Mouse (Mus musculus): ENCODE data around the gene Ctbp2. TPM values are rescaled to one million over a fixed set of nuclear protein-coding genes. Genes with fewer than 3 reads are reported as not detected.

The Ctbp2 gene
- total RNA-seq, 2 experiments from 2014 or later: 53.0 to 60.3 TPM

- no peak for DNase-seq (ENCODE audit: low spot score in 2 of 2)
These were observed 34.4 kb downstream of the Ctbp2 start for GRCm38 (mm10) chr7:133089621-133090260.

DNA sequence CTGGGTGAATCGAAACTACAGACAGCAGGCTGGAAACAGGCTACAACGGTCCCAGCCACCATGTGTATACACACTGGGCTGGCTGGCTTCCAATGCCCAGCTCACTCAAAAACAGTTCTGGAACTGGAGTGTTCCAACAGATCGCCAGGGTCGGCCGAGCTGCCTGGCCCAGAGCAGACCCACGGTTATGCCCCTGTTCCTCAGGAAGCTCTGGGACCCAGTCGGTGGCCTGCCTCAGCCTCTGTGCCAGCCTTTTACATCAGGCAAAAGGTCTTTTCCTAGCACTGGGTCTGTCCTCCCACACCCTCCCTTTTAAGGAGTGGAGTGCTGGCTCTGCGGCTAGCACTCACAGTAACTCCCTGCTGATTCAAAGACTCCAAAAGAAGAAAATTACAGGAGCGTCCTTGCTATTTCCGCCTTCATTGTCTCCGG, 35.3 kb downstream of the Ctbp2 start:
- peak; percentile 59 to 60 for DNase-seq (ENCODE audit: low spot score in 2 of 2)

DNA sequence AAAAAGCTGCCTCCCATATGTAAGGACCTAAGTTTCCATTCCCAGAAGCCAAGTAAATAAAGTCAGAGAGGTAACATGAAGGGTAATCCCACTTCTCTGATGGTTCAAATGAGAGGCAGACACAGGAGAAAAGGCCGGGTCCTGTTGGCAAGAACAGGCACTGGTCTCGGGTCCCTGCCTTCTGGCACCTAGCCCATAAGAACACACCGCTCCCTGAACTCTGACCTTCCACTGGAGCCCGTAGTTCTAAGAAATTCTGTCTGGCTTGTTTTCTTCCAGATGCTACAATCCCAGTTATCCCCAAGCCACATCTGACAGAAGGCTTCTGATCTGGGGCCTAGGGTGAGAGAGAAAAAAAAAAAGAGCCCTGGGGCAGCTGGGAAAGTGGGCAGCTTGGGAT, 35.7 kb downstream of the Ctbp2 start:
- DNase-seq (ENCODE audit: low spot score in 2 of 2): no peak

DNA sequence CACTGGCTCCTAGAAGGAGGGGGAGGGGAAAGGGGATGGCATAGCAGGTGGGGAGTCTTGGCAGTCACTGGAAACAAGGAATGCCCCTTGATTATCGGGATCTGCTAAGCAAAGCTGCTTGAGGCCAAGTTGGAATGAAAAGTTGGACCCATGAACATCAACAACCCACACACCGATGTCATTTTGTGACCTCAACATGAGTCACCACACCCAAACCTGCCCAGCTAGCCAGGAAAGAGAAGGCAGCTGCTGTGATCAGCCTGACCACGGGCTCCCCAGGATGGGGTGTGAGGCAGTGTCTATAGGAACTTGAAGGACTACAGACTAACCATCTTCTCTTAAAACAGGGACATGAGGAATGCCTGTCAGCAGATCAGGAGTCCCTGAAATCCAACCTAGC, 38.7 kb downstream of the Ctbp2 start:
- no peak for DNase-seq (ENCODE audit: low spot score in 2 of 2)

DNA sequence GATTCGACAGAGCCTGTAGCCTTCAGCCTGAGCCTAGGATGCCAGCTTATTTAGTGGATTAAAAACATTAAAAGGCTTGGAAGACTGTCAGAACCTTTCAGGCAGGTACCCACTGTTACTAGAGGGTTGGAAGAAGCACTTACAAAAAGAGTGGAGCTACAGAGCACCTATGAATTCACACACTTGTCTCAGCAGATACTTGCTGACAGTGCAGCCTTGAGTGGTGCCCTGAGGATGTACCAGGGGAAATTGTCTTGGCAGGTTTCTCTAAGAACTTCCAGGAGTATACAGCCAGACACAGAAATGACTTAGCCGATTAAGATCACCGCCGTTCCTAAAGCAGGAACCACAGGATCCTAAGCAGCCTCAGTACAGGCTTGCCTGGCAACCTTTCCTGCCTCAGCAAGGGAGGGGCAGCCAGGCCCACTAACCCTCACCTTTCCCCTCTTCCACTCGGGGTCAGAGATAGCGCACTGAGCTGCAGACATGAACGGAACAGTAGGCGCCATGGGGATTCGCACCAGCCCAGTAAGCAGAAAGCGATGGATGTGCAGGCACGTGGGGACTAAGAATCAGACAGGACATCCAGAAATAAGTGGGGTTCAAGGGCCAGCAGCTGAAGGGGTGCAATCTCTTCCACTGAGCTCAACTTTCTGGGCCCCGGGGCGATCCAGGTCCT, 40.1 kb downstream of the Ctbp2 start:
- DNase-seq (ENCODE audit: low spot score in 2 of 2): no peak

DNA sequence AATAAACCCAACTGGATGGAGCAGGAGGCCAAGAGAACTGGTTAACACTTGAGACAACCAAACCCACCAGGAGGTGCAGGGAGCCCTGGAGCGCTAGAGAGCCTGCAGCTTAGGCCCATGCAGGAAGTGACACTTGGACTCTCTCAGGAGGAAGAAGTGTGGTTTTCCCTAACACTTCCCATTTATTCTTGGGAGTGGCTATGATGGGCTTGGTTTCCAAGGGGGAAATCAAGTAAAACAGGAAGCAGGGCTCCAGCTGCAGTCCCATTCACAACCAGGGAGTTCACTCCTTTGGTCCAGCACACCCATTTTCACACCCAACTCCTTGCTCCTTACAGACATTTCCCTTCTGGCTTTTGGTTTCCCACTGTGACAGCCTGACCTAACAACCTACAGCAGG, 45.2 kb downstream of the Ctbp2 start:
- no peak for DNase-seq (ENCODE audit: low spot score in 2 of 2)

- no peak for DNase-seq (ENCODE audit: low spot score in 2 of 2)
These were observed 49.6 kb downstream of the Ctbp2 start for GRCm38 (mm10) chr7:133074462-133075133.

GRCm38 (mm10) chr7:133073147-133073651, 51.0 kb downstream of the Ctbp2 start:
- no peak for DNase-seq (ENCODE audit: low spot score in 2 of 2)

DNA sequence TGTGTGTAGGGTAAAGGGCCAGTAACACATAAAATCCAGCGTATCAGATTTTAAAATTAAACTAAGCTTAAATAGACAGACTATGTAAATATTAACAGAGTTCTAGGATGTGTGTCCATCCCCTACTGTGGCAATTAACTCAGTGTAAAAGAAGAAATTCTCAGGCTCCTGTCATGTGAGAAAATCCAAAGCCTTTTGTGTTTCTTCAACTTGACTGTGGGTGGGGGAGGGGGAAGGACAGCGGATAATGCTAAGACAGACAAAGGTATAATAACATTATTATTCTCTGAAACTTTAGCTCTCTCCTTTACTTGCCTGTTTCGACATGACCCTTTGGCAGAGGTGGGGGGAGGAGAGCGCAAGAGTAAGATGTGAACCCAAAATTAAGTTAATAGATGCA, 51.6 kb downstream of the Ctbp2 start:
- no peak for DNase-seq (ENCODE audit: low spot score in 2 of 2)

DNA sequence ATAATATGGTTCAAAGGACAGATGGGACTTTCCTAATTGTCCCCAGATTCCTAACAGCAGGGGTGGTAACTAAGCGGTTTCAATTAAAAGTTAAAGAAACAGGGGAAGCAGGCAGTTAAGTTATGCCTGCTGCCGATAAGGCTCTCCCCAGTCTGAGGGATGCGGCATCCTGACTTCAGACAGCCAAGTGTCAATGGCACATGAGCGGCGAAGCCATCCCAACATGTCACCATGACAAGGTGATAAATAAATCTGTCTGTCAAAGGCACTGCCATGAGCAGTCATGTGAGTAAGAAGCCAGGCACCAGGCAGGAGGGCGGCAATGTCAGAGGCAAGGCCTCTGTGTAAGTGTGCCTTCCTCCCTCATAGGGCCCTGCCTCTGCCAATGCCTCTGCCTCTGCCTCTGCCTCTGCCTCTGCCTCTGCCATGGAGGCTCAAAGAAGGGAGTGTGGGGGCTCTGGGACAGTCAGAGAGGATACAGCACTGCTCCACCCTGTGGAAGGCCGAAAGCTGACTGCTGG, 56.8 kb downstream of the Ctbp2 start:
- DNase-seq (ENCODE audit: low spot score in 2 of 2): no peak

DNA sequence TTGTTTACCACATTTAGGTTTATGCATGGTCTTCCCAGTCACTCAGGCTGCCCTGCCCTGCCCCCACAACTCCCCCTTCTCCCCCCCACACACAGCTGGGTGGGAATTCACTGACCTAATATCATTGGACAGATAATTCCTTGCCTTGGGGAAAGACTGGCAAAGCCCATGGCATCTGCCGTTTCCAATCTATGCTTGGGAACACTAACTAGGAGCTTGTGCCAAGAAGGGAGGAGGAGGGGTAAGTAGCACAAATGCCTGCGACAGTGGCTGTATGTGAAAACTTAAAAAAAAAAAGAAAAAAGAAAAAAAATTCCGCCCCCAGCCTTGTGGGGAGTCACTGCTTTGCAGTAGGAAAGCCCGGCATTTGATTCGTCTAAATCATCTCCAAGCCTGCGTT, 57.4 kb downstream of the Ctbp2 start:
- DNase-seq (ENCODE audit: low spot score in 2 of 2): no peak

GRCm38 (mm10) chr7:133062055-133062454, 62.1 kb downstream of the Ctbp2 start:
- DNase-seq (ENCODE audit: low spot score in 2 of 2): no peak

- DNase-seq (ENCODE audit: low spot score in 2 of 2): no peak
These were observed 64.0 kb downstream of the Ctbp2 start for GRCm38 (mm10) chr7:133060170-133060569.

DNA sequence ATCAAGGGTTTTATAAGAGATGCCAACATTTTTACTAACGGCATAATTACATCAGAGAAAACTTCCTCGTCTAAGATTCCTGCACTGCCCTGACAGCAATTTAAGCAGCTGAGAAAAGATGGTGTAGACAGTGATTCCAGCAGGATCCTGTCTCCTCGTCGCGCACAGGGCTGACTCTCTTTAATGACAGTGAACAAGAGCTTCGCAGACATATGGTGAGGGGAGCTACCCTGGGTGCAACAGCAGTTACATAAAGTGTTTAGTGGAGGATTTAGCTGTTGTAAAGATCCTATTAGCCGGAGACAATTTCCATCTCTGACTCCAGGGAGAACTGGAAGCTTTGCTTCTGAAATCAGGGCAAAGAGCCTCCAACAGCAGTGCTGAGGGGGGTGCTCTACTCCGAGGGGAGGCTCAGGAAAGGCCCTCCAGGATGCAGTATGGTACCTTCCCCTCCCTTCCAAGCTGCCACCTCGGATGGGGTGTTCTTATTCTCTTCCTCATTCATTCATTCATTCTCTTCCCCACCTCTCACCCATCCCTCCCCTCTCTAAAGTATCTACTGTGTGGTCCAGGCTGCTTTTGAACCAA, 64.5 kb downstream of the Ctbp2 start:
- DNase-seq (ENCODE audit: low spot score in 2 of 2): no peak

GRCm38 (mm10) chr7:133059150-133059509, 65.0 kb downstream of the Ctbp2 start:
- no peak for DNase-seq (ENCODE audit: low spot score in 2 of 2)

GRCm38 (mm10) chr7:133058496-133059149, 65.5 kb downstream of the Ctbp2 start:
- DNase-seq (ENCODE audit: low spot score in 2 of 2): no peak

DNA sequence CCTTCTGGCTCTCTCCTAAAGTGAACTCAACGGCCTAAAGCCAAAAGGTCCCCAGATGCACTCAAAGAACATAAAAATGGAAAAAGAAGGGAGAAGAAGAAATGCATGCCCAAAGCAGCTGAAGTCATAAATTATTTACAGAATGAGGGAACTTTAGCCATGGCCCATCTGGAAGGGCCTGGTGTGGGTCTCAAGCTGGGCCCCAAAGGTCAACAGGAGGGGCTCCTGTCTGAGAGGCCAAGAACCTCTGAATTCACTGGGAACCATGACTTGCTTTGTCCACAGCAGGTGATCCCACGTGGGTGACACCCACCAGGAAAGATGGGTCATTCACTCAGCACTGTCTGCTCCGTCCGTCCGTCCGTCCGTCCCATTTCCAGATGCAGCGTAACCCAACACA, 67.2 kb downstream of the Ctbp2 start:
- DNase-seq (ENCODE audit: low spot score in 2 of 2): no peak

DNA sequence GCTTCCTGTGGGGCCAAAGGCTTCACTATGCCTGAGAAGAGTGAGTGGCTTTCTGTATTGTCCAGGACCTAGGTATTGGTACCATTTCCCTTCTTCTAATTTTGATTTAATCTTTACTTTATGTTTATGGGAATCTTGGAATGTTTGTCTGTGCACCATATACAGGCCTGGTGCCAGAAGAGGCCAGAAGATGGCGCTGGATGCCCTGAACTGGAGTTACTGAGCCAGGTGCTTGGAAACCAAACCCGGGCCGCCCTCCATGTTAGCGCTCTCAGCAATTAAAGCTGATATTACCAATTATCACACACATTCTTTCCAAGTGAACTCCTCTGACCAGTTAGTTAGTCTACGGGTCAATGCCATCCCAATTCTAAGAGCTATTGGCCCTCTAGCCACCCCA, 69.7 kb downstream of the Ctbp2 start:
- DNase-seq (ENCODE audit: low spot score in 2 of 2): no peak

- no peak for DNase-seq (ENCODE audit: low spot score in 2 of 2)
These were observed 70.4 kb downstream of the Ctbp2 start for GRCm38 (mm10) chr7:133053757-133054156.

DNA sequence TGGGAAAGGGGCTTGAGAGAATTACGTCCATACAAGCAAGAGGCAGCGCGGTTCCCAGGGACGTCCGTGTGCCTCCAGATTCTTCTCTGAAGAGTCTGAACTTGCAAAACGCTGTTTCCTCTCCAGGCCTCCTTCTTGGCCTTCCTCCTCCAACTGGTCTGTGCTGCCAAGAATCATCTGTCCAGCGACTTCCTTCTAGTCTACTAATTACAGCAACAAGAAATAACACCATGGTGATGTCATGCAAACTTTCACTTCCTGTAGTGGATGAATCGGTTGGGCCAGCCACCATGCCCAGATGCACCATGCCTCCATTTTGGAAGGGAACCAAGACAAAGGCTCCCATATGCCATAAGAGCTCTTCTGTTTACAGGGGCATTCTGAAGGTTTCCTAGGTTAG, 71.3 kb downstream of the Ctbp2 start:
- no peak for DNase-seq (ENCODE audit: low spot score in 2 of 2)

GRCm38 (mm10) chr7:133050681-133051080, 73.5 kb downstream of the Ctbp2 start:
- no peak for DNase-seq (ENCODE audit: low spot score in 2 of 2)
